Mouse (Mus musculus) heart, adult 9 months (tissue): ENCODE results near the gene Cmtm1.
"Not testable (repeated sequence)": the region's sequence is repeated elsewhere in the genome, so short reads cannot be mapped to it uniquely, and the experiment has no call there.

Experiments used
- DNase-seq, 2 experiments: peaks; one replicate each; pipeline ENCODE4 v3.0.0; 2022; ENCODE audit warnings: low spot score in 2 of 2

Cmtm1 gene

GRCm38 (mm10) chr8:104309441-104310155, at the start of gene Cmtm1, which contains the start of gene Gm45711:
TSS of gene Cmtm1 (minus strand) at chr8:104310145.
TSS of gene Gm45711 (minus strand) at chr8:104310081.
- peak; percentile 42 to 53 for DNase-seq

GRCm38 (mm10) chr8:104358637-104359036, 48.7 kb upstream of the Cmtm1 start:
- DNase-seq = no peak

- no peak for DNase-seq
Measured at GRCm38 (mm10) chr8:104354504-104354903, 44.6 kb upstream of the Cmtm1 start.

- no peak for DNase-seq
Measured at GRCm38 (mm10) chr8:104353186-104353585, 43.2 kb upstream of the Cmtm1 start.

GRCm38 (mm10) chr8:104350047-104350446, 40.1 kb upstream of the Cmtm1 start:
- no peak for DNase-seq

- DNase-seq = peak; percentile 18 to 35
Measured at GRCm38 (mm10) chr8:104348971-104349370, 39.0 kb upstream of the Cmtm1 start.

GRCm38 (mm10) chr8:104346706-104347105, 36.8 kb upstream of the Cmtm1 start:
- DNase-seq = no peak

GRCm38 (mm10) chr8:104344622-104345021, 34.7 kb upstream of the Cmtm1 start:
- no peak for DNase-seq

- DNase-seq = peak; percentile 72 to 79
Measured at GRCm38 (mm10) chr8:104343957-104344356, 34.0 kb upstream of the Cmtm1 start.

GRCm38 (mm10) chr8:104342426-104342825, 32.5 kb upstream of the Cmtm1 start:
- no peak for DNase-seq

GRCm38 (mm10) chr8:104341678-104342077, 31.7 kb upstream of the Cmtm1 start:
- no peak for DNase-seq

- DNase-seq = peak; percentile 78 to 83
Measured at GRCm38 (mm10) chr8:104341106-104341561, 31.2 kb upstream of the Cmtm1 start.

- DNase-seq = peak; percentile 79 to 85
Measured at GRCm38 (mm10) chr8:104340233-104341105, 30.5 kb upstream of the Cmtm1 start.

GRCm38 (mm10) chr8:104339983-104340232, 30.0 kb upstream of the Cmtm1 start:
- DNase-seq = no peak

GRCm38 (mm10) chr8:104339229-104339982, 29.5 kb upstream of the Cmtm1 start, which contains the start of gene Cmtm3:
TSS of gene Cmtm3 (plus strand) at chr8:104339410.
- DNase-seq = peak; percentile 57 to 68

GRCm38 (mm10) chr8:104337890-104338289, 27.9 kb upstream of the Cmtm1 start:
- no peak for DNase-seq

GRCm38 (mm10) chr8:104336806-104337205, 26.9 kb upstream of the Cmtm1 start:
- DNase-seq = no peak

- no peak for DNase-seq
Measured at GRCm38 (mm10) chr8:104334196-104334595, 24.3 kb upstream of the Cmtm1 start.

- DNase-seq = no peak
Measured at GRCm38 (mm10) chr8:104333786-104334185, 23.8 kb upstream of the Cmtm1 start.

GRCm38 (mm10) chr8:104332665-104333631, 23.0 kb upstream of the Cmtm1 start:
- DNase-seq = no peak

- not testable (repeated sequence) for DNase-seq
Measured at GRCm38 (mm10) chr8:104321930-104322329, 12.0 kb upstream of the Cmtm1 start, which contains the start of gene Cmtm2b. TSS of gene Cmtm2b (plus strand) at chr8:104322230.
